Comparison of ENCODE assay signal across 8 mouse cellular contexts in genomic region chr2:151008939-151009509, GRCm38 (mm10). TPM values are rescaled to one million over a fixed set of nuclear protein-coding genes. Genes with fewer than 3 reads are reported as not detected.
DNase-seq lines count a peak whose midpoint lies in the region; ATAC-seq lines count a peak whose summit lies in the region.

No protein-coding gene starts in this region.

- ATAC-seq in frontal cortex, adult (ENCODE audit: low TSS enrichment), result peak; percentile 94
- ATAC-seq in hindbrain, embryonic 13.5 days (ENCODE audit: low FRiP score), result peak; percentile 99

- no peaks in the 10 kb centered on the region for H3K36me3 ChIP-seq in hindbrain, embryonic 13.5 days

- under 1% methylated on average over 49 of the region's 57 CpGs for WGBS in hindbrain, embryonic 13.5 days

- H3K4me2 ChIP-seq in hindbrain, embryonic 13.5 days, result peak overlapping the region; percentile 91

- H3K9me3 ChIP-seq in hindbrain, embryonic 13.5 days, result no peaks in the 10 kb centered on the region

- peak overlapping the region; percentile 70 for H3K4me3 ChIP-seq in hindbrain, embryonic 13.5 days

- H3K27ac ChIP-seq in hindbrain, embryonic 13.5 days, result peak overlapping the region; percentile 46

- peaks cover 25% of the 10 kb centered on the region for H3K4me1 ChIP-seq in hindbrain, embryonic 13.5 days (replicated peaks)

- peak; percentile 4 for DNase-seq in T-cell, adult 2 months (ENCODE audit: low spot score)
- peak; percentile 26 for DNase-seq in cerebellum, adult 9-10 months
- DNase-seq in left cerebral cortex, adult 11 months (ENCODE audit: low spot score), result peak; percentile 48
- DNase-seq in lung, postnatal 25 days (ENCODE audit: low spot score), result peak; percentile 40
- peak; percentile 69 for DNase-seq in right cerebral cortex, adult 18-20 months
- peak; percentile 77 to 79 for DNase-seq in urinary bladder, postnatal 4 days (ENCODE audit: low spot score in 2 of 2)

- 0 out of 2 replicates have a peak, but pooled peaks cover 10% of the 10 kb centered on the region for H3K27me3 ChIP-seq in hindbrain, embryonic 13.5 days

- peak overlapping the region; percentile 78 for H3K9ac ChIP-seq in hindbrain, embryonic 13.5 days

RNA-seq across cellular contexts. Expression of gene Ninl, which starts 30.2 kb away (rescaled TPM):
- polyA plus RNA-seq in hindbrain, embryonic 13.5 days (2015; fragmentation: Nextera tagmentation; extraction: Ambion mirVana), result 5.0 and 6.8 TPM in 2 replicates

RNA-seq across cellular contexts. Expression of gene Nanp, which starts 30.2 kb away (rescaled TPM):
- polyA plus RNA-seq in hindbrain, embryonic 13.5 days (2015; fragmentation: Nextera tagmentation; extraction: Ambion mirVana), result 32.8 and 33.2 TPM in 2 replicates

Comparison
In these comparisons a context has a peak if more than half of its experiments do, and no peak if none do; other contexts are left out.
1. Peak in every context shown above with its lines: DNase-seq, ATAC-seq, H3K4me3 ChIP-seq and H3K27ac ChIP-seq.
2. DNase-seq: peak in every context shown above with its lines; median percentile 78 in urinary bladder, postnatal 4 days; 69 in right cerebral cortex, adult 18-20 months; 48 in left cerebral cortex, adult 11 months; 40 in lung, postnatal 25 days; 26 in cerebellum, adult 9-10 months; 4 in T-cell, adult 2 months.